In genomic region chr16:6396676-6397409, GRCm38 (mm10) we compare ENCODE assay signal across 14 mouse cellular contexts.
"Had no signal": no experiment of that assay in that cellular context is flagged by ENCODE, and none has a peak within 500 bp of the region (broad histone marks: within the 10 kb centered on the region; RNA-seq: fewer than 3 reads in every experiment).

No protein-coding gene starts in this region.

- H3K4me1 ChIP-seq: limb, embryonic 12.5 days; liver, embryonic 13.5 days; lung, embryonic 15.5 days; megakaryocyte, embryonic 14.5 days; midbrain, embryonic 15.5 days; neural tube, embryonic 13.5 days; stomach, embryonic 15.5 days had no signal

- H3K4me3 ChIP-seq: limb, embryonic 12.5 days; liver, embryonic 13.5 days; lung, embryonic 15.5 days; megakaryocyte, embryonic 14.5 days; midbrain, embryonic 15.5 days; neural tube, embryonic 13.5 days; stomach, embryonic 15.5 days had no signal

- H3K36me3 ChIP-seq: limb, embryonic 12.5 days; liver, embryonic 13.5 days; lung, embryonic 15.5 days; midbrain, embryonic 15.5 days; neural tube, embryonic 13.5 days; stomach, embryonic 15.5 days had no signal

- H3K9me3 ChIP-seq: limb, embryonic 12.5 days; lung, embryonic 15.5 days; megakaryocyte, embryonic 14.5 days; midbrain, embryonic 15.5 days; neural tube, embryonic 13.5 days; stomach, embryonic 15.5 days had no signal

- DNase-seq: liver; liver, embryonic 13.5 days; lung, postnatal 14 days; thymus, adult 2 months; thymus, postnatal 25 days had no signal

- H3K27ac ChIP-seq: limb, embryonic 12.5 days; liver, embryonic 13.5 days; lung, embryonic 15.5 days; macrophage; midbrain, embryonic 15.5 days; neural tube, embryonic 13.5 days; stomach, embryonic 15.5 days had no signal

- H3K27me3 ChIP-seq: limb, embryonic 12.5 days; liver, embryonic 13.5 days; lung, embryonic 15.5 days; megakaryocyte, embryonic 14.5 days; midbrain, embryonic 15.5 days; neural tube, embryonic 13.5 days; stomach, embryonic 15.5 days had no signal

- H3K9ac ChIP-seq: limb, embryonic 12.5 days; liver, embryonic 13.5 days; liver, postnatal 0 days; lung, embryonic 15.5 days; midbrain, embryonic 15.5 days; neural tube, embryonic 13.5 days; stomach, embryonic 15.5 days had no signal

- ATAC-seq: liver, postnatal 0 days; midbrain, embryonic 15.5 days had no signal

- H3K4me2 ChIP-seq: limb, embryonic 12.5 days; liver, embryonic 13.5 days; lung, embryonic 15.5 days; midbrain, embryonic 11.5 days; midbrain, embryonic 15.5 days; neural tube, embryonic 13.5 days; stomach, embryonic 15.5 days had no signal
